Mouse (Mus musculus): Measurements from ENCODE around the gene Cyp17a1.

Cyp17a1 gene

DNA sequence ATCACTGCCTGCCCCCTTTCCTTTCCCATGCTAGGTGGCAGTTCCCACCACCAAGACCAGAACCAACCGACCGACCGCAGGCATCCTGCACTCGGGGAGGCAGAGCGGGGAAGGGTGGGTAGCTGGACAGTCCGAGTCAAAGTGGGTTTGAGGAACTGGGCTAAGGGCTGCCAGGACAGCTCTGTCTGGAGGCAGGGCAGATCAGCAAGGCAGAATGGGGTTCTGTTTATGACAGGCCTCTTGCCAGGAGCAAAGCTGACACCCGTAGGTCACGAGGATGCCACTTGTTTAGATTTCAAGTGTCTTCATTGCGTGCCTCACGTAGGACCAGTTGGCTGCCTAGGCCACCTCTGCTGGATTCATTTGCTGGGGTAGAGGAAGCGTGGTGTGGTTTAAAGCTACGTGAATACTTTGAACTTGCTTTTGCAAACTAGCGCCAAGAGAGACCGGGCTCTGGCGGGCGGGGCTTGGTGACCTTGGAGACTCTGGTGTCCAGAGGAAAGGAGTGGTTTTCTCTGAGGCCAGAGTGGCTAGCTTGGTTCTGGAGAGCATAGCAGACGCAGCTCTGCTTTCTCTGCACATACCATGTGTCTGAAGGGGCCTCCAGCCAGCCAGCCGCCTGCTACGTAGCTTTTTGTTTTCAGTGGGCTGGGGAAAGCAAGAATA, 31.4 kb downstream of the Cyp17a1 start:
- peak; percentile 87 for DNase-seq (ENCODE audit: low spot score)

- no peak for DNase-seq (ENCODE audit: low spot score)
Observed at GRCm38 (mm10) chr19:46640780-46641179, 32.2 kb downstream of the Cyp17a1 start.

GRCm38 (mm10) chr19:46639496-46639895, 33.5 kb downstream of the Cyp17a1 start:
- DNase-seq (ENCODE audit: low spot score) = no peak

GRCm38 (mm10) chr19:46639053-46639452, 33.9 kb downstream of the Cyp17a1 start:
- no peak for DNase-seq (ENCODE audit: low spot score)

DNA sequence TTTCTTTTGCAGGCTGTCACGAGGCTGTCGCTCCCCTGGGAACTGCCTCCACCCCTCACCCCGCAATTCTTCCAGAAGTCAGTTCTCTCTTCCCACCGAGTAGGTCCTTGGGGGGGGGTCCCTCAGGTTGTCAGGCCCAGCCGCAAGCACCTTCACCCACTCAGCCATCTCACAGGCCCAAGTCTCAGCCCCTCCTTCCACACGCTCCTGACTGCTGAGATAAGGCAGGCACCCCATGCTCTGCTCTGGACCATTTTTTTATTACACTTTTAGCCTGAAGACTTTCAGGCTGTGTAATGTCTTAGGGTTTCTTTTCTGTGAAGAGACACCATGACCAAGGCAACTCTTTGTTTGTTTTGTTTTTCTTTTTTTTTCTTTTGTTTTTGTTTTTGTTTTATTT, 35.4 kb downstream of the Cyp17a1 start:
- DNase-seq (ENCODE audit: low spot score) = no peak

DNA sequence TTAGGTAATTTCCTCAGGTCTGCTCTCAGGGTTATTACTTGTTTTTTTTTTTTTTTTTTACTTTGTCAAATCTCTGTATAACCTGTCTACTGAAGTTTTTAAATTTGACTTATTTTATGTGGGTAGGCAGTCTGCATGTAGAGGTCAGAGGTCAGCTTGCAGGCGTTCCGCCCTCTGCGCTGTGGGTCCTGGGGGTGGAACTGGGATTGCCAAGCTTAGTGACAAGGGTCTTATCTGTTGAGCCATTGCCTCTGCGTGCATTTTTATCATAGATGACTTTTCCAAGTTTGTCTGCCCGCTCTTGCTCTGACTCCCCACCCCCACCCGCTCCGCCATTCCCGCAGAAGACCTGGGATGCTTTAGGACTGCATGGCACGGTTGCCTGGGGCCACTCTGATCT, 37.2 kb downstream of the Cyp17a1 start:
- DNase-seq (ENCODE audit: low spot score) = no peak

DNA sequence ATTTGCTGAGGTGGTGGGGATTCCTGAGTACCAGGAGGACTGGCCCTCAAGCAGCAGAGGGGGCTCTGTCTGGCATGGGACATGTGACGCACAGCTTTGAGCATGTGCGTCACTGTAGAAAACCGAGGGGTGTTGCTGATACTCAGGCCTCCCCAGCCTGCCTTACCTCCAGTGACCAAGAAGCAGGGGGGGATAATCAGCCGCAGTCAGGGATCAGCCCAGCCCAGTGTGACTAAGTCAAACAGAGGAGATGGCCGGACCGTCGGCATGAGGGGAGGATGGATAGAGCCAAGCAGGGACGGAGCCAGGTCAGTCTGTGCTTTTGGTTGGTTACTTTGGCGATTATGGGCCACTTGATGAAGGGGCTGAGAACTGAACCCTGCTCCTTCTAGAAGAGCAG, 41.3 kb downstream of the Cyp17a1 start:
- no peak for DNase-seq (ENCODE audit: low spot score)

GRCm38 (mm10) chr19:46629807-46630206, 43.2 kb downstream of the Cyp17a1 start:
- no peak for DNase-seq (ENCODE audit: low spot score)

- DNase-seq (ENCODE audit: low spot score) = no peak
Observed at GRCm38 (mm10) chr19:46628403-46628802, 44.6 kb downstream of the Cyp17a1 start.

- DNase-seq (ENCODE audit: low spot score) = no peak
Observed at GRCm38 (mm10) chr19:46625519-46625918, 47.5 kb downstream of the Cyp17a1 start.

DNA sequence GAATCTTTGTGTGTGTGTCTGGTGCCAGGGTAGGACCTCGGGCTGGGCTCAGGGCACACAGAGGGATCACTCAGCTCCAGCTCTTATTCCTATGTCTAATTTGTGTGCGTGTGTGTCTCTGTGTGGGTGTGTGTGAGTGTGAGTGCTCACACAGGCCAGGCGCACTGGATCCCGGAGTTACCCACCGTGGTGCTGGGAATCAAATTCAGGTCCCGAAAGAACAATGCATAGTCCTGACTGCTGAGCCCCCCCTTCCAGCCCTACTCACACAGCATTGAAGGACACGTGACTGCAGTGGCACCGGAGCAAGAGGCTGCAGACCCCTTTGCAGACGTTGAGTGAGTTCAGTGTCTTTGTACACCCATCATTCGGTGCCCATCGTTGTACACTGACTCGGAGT, 48.0 kb downstream of the Cyp17a1 start:
- no peak for DNase-seq (ENCODE audit: low spot score)

GRCm38 (mm10) chr19:46623790-46624772, 48.9 kb downstream of the Cyp17a1 start:
- no peak for DNase-seq (ENCODE audit: low spot score)

DNA sequence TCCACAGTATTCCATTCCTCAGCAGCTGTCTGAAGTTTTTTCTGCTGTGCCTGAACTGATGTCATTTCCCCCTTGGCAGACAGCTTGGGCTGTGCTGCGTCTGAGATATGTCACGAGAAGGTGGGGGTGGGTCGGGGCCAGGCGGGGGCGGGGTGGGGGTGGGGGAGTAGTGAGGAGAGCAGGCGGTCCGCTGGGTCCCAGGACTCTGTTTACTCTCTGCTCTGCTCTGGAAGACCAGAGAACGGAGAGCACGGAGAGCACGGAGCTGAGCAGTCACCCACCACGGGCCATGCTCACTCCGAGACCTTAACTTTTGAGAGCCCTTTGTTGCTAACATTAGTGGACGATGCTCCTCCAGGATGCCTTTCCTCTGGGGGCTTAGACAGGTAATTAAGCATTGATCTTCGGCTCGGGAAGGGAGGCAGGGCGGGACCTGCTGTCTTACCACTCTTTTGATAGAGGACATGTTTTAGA, 49.7 kb downstream of the Cyp17a1 start:
- no peak for DNase-seq (ENCODE audit: low spot score)

- DNase-seq (ENCODE audit: low spot score) = no peak
Observed at GRCm38 (mm10) chr19:46622659-46623193, 50.2 kb downstream of the Cyp17a1 start.

GRCm38 (mm10) chr19:46621236-46622183, 51.5 kb downstream of the Cyp17a1 start:
- no peak for DNase-seq (ENCODE audit: low spot score)

DNA sequence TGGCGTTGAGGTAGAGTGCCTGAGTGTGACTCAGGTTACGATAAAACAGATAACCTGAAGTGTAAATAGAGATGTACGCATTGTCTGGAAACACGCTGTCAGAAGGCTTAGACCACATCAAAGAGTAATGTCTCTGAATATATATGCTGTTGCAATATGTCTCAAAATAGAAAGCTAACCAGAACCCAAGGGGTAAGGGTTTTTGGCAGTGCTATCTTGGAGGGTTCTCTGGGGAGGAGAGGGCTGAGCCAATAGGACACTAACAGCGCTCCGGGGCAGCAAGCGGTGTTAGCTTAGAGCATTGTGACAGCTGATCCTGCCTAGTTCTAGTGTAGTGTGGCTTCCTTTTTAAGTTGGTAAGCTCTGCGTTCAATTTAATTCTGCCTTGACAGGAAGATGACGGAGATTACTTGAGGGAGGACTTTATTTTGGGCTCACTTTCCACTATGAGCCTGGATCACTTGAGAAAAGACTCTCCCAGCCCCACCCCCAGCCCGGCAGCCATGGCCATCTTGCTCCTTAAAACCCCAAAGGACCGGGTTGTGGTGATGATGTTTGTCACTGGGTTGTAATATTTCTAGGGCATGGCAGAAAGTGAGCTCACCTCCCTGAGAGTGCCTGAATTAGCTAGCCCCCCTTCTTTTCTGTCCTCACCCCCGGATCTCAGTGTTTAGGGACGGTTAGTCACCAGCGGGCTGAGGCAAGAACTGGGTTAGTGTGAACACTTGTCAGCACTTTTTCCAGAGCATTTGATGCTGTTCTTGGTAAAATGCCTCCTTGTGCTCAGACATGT, 52.8 kb downstream of the Cyp17a1 start:
- DNase-seq (ENCODE audit: low spot score) = no peak

GRCm38 (mm10) chr19:46619518-46619917, 53.5 kb downstream of the Cyp17a1 start:
- no peak for DNase-seq (ENCODE audit: low spot score)

DNA sequence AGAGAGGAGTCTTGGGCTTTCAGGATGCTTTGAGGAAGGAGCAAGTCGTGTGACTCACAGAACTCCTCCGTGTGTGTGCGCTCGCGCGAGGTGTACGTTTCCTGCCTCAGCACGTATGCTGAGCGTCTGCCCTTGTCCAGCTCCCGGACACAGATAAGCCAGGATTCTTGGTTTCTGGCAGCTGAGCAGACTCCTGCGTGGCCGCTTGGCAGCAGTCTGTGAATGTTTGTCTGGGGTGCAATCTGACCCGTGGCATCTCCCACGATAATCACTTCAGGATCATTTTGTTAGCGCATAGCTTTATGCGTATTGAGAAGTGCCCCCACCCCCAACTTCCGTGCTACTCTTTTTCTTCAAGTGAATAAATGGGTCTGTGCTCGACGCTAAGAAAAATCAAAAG, 54.0 kb downstream of the Cyp17a1 start:
- no peak for DNase-seq (ENCODE audit: low spot score)

GRCm38 (mm10) chr19:46618322-46618721, 54.6 kb downstream of the Cyp17a1 start:
- DNase-seq (ENCODE audit: low spot score) = no peak

DNA sequence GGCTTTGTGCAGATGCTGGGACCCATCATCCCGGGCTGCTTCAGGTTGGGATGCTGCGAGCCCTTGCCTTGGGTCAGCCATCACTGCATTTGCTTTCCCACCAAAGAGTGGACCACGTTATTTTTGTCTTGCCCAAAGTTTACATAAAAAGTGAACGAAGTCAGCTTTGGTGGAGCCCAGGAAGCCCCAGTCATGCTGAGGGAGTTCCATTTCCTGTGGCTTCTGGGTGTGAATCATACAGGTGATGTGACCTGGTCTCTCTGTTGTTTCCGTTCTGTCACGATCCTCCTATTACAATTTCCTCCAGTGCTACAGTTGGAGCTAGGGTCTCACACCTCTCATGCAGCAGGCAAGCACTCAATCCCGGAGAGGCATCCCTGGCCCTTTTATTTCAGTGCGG, 55.6 kb downstream of the Cyp17a1 start:
- no peak for DNase-seq (ENCODE audit: low spot score)

All from testis, postnatal 10 days (tissue).